Mouse (Mus musculus) heart, embryonic 16.5 days (tissue): ENCODE data around the gene Acbd4. TPM values are rescaled to one million over a fixed set of nuclear protein-coding genes. Genes with fewer than 3 reads are reported as not detected.

Source experiments
- polyA plus RNA-seq: library from polyadenylated mRNA; unstranded; fragments of >200 nt; fragmentation: Nextera tagmentation; extraction: Ambion mirVana; gene quantifications from 2 replicates; pipeline ENCODE4 v1.2.1, GENCODE M21; 2015

Gene Acbd4
- polyA plus RNA-seq, 1 experiment from 2014 or later: 21.8 TPM

Other genes with a start within 250 kb of the Acbd4 start
- gene Eftud2, start 220.7 kb upstream of the Acbd4 start, polyA plus RNA-seq: 114 and 115 TPM in 2 replicates
- gene Ccdc103, start 220.5 kb upstream of the Acbd4 start, polyA plus RNA-seq: 0.64 and 0.77 TPM in 2 replicates
- gene Fam187a, start 216.5 kb upstream of the Acbd4 start, polyA plus RNA-seq: 0.09 TPM in 1 of 2 replicates, not detected in the other
- gene Gfap, start 200.8 kb upstream of the Acbd4 start, polyA plus RNA-seq: 0.26 and 0.30 TPM in 2 replicates
- gene Kif18b, start 176.6 kb upstream of the Acbd4 start, polyA plus RNA-seq: 6.6 and 7.6 TPM in 2 replicates
- gene C1ql1, start 155.0 kb upstream of the Acbd4 start, polyA plus RNA-seq: 0.32 and 0.39 TPM in 2 replicates
- 39.1 and 41.7 TPM in 2 replicates for gene Nmt1, start 73.5 kb upstream of the Acbd4 start, polyA plus RNA-seq
- gene Dcakd, start 73.3 kb upstream of the Acbd4 start, polyA plus RNA-seq: 66.9 and 77.5 TPM in 2 replicates
- 13.6 and 17.0 TPM in 2 replicates for gene Plcd3, start within 50 bp of the Acbd4 start, polyA plus RNA-seq
- 2.9 TPM in 2 replicates for gene Hexim1, start 14.5 kb downstream of the Acbd4 start, polyA plus RNA-seq
- 6.1 and 7.4 TPM in 2 replicates for gene Hexim2, start 30.7 kb downstream of the Acbd4 start, polyA plus RNA-seq
- gene Fmnl1, start 69.4 kb downstream of the Acbd4 start, polyA plus RNA-seq: 4.0 and 7.6 TPM in 2 replicates
- 0.17 and 0.25 TPM in 2 replicates for gene 1700023F06Rik, start 106.9 kb downstream of the Acbd4 start, polyA plus RNA-seq
- gene Spata32, start 116.8 kb downstream of the Acbd4 start, polyA plus RNA-seq: not detected in 2 replicates
- gene Map3k14, start 165.8 kb downstream of the Acbd4 start, polyA plus RNA-seq: 3.0 and 4.8 TPM in 2 replicates